Mouse (Mus musculus) lung, embryonic 16.5 days (tissue): ENCODE data around the gene Tmppe. TPM values are rescaled to one million over a fixed set of nuclear protein-coding genes. Genes with fewer than 3 reads are reported as not detected.

ENCODE experiments used
- ATAC-seq: fragments of 200-750 bp; cut with Nextera tagmentation; 2 replicates; pipeline ENCODE4 v1.8.0; 2017; ENCODE audit warnings: low read depth, mild to moderate bottlenecking, moderate library complexity
- H3K27ac ChIP-seq: fragments of 300-500 bp; sonication (generic); 2 replicates; pipeline ENCODE4 v1.5.1; 2014; ENCODE audit warnings: mild to moderate bottlenecking, control low read depth, low read length
- H3K27me3 ChIP-seq: fragments of 300-500 bp; sonication (generic); 2 replicates; pipeline ENCODE4 v1.6.1; 2014; ENCODE audit warnings: low read depth, low read length, mixed read lengths; ENCODE audit not compliant: control insufficient read depth, insufficient read depth
- H3K36me3 ChIP-seq: fragments of 300-500 bp; sonication (generic); 2 replicates; pipeline ENCODE4 v1.6.1; 2014; ENCODE audit warnings: low read length; ENCODE audit not compliant: control insufficient read depth, insufficient read depth
- H3K4me1 ChIP-seq: fragments of 300-500 bp; sonication (generic); replicated peaks from 2 replicates; pipeline ENCODE4 v1.6.1; 2014; ENCODE audit warnings: low read length, mixed read lengths; ENCODE audit not compliant: control insufficient read depth, insufficient read depth
- H3K4me2 ChIP-seq: fragments of 300-500 bp; sonication (generic); 2 replicates; pipeline ENCODE4 v1.6.1; 2014; ENCODE audit warnings: low read depth, low read length, control low read depth
- H3K4me3 ChIP-seq: fragments of 300-500 bp; sonication (generic); 2 replicates; pipeline ENCODE4 v1.5.1; 2014; ENCODE audit warnings: mild to moderate bottlenecking, low read length, control low read depth
- H3K9ac ChIP-seq: fragments of 300-500 bp; sonication (generic); 2 replicates; pipeline ENCODE4 v1.6.1; 2014; ENCODE audit warnings: low read length, control low read depth
- H3K9me3 ChIP-seq: fragments of 300-500 bp; sonication (generic); 2 replicates; pipeline ENCODE4 v1.6.1; 2016; ENCODE audit warnings: low read length; ENCODE audit not compliant: control insufficient read depth
- WGBS: fragments of 180-500 bp; shearing (Covaris S2); extraction: QIAGEN DNeasy Blood & Tissue Kit; methylation state at CpG from one replicate; pipeline ENCODE4 v1.1.7; 2014; 5-methylcytosine and 5-hydroxymethylcytosine counted together
- polyA plus RNA-seq: library from polyadenylated mRNA; unstranded; fragments of >200 nt; fragmentation: Nextera tagmentation; extraction: Ambion mirVana; gene quantifications from 2 replicates; pipeline ENCODE4 v1.2.1, GENCODE M21; 2015

Tmppe gene
- polyA plus RNA-seq, 1 experiment from 2014 or later: 11.2 TPM

- H3K36me3 ChIP-seq: peaks cover 10% of the 10 kb centered on the region
- no peak overlapping the region for H3K4me3 ChIP-seq
- H3K9me3 ChIP-seq: peaks cover 4% of the 10 kb centered on the region
- no peaks in the 10 kb centered on the region for H3K4me1 ChIP-seq
- H3K27me3 ChIP-seq: no peaks in the 10 kb centered on the region
- ATAC-seq: no peak
- no peak overlapping the region for H3K9ac ChIP-seq
- H3K27ac ChIP-seq: no peak overlapping the region
- H3K4me2 ChIP-seq: no peak overlapping the region
- 85% methylated on average over 7 of the region's 7 CpGs for WGBS
Measured at GRCm38 (mm10) chr9:114421797-114422196, 20.9 kb downstream of the Tmppe start.

- Histone ChIP-seq H3K4me3 (no peak overlapping the region), H3K27ac (no peak overlapping the region), H3K9me3 (peaks cover 4% of the 10 kb centered on the region), H3K4me2 (no peak overlapping the region), H3K9ac (no peak overlapping the region), H3K36me3 (peaks cover 13% of the 10 kb centered on the region), H3K4me1 (no peaks in the 10 kb centered on the region), H3K27me3 (no peaks in the 10 kb centered on the region)
- no peak for ATAC-seq
- WGBS: 89% methylated on average over 5 of the region's 5 CpGs
Measured at GRCm38 (mm10) chr9:114425576-114425975, 24.7 kb downstream of the Tmppe start.

- Histone ChIP-seq H3K4me2 (no peak overlapping the region), H3K9ac (no peak overlapping the region), H3K4me3 (no peak overlapping the region), H3K27me3 (no peaks in the 10 kb centered on the region), H3K27ac (no peak overlapping the region), H3K4me1 (no peaks in the 10 kb centered on the region), H3K36me3 (peaks cover 11% of the 10 kb centered on the region), H3K9me3 (peaks cover 4% of the 10 kb centered on the region)
- peak; percentile 15; the same call in 1 of the 2 replicates for ATAC-seq
- 60% methylated on average over 5 of the region's 5 CpGs for WGBS
Measured at GRCm38 (mm10) chr9:114426201-114426600, 25.3 kb downstream of the Tmppe start.

- H3K9me3 ChIP-seq: peaks cover 4% of the 10 kb centered on the region
- peaks cover 11% of the 10 kb centered on the region for H3K36me3 ChIP-seq
- ATAC-seq: no peak
- no peaks in the 10 kb centered on the region for H3K27me3 ChIP-seq
- no peak overlapping the region for H3K27ac ChIP-seq
- 85% methylated on average over 8 of the region's 8 CpGs for WGBS
- no peak overlapping the region for H3K4me2 ChIP-seq
- H3K4me1 ChIP-seq: no peaks in the 10 kb centered on the region
- no peak overlapping the region for H3K9ac ChIP-seq
- H3K4me3 ChIP-seq: no peak overlapping the region
Measured at GRCm38 (mm10) chr9:114427425-114427824, 26.5 kb downstream of the Tmppe start.

GRCm38 (mm10) chr9:114428103-114428834 lies 27.4 kb downstream of the Tmppe start:
- ATAC-seq: no peak
- Histone ChIP-seq H3K36me3 (peaks cover 11% of the 10 kb centered on the region), H3K9ac (no peak overlapping the region), H3K4me2 (no peak overlapping the region), H3K4me1 (no peaks in the 10 kb centered on the region), H3K9me3 (peaks cover 4% of the 10 kb centered on the region), H3K27ac (no peak overlapping the region), H3K27me3 (no peaks in the 10 kb centered on the region), H3K4me3 (no peak overlapping the region)
- 82% methylated on average over 12 of the region's 12 CpGs for WGBS

- Histone ChIP-seq H3K27me3 (no peaks in the 10 kb centered on the region), H3K27ac (no peak overlapping the region), H3K9ac (no peak overlapping the region), H3K4me2 (no peak overlapping the region), H3K4me3 (no peak overlapping the region), H3K4me1 (no peaks in the 10 kb centered on the region), H3K36me3 (peaks cover 2% of the 10 kb centered on the region; the same call in 1 of the 2 replicates), H3K9me3 (no peaks in the 10 kb centered on the region)
- whole genome bisulfite sequencing: 74% methylated on average over 2 of the region's 2 CpGs
- no peak for ATAC-seq
Measured at GRCm38 (mm10) chr9:114435668-114436067, 34.8 kb downstream of the Tmppe start.

- H3K27ac ChIP-seq: no peak overlapping the region
- 70% methylated on average over 10 of the region's 10 CpGs for WGBS
- no peak overlapping the region for H3K9ac ChIP-seq
- H3K36me3 ChIP-seq: peaks cover 4% of the 10 kb centered on the region
- no peaks in the 10 kb centered on the region for H3K9me3 ChIP-seq
- no peak for ATAC-seq
- no peak overlapping the region for H3K4me3 ChIP-seq
- H3K4me1 ChIP-seq: no peaks in the 10 kb centered on the region
- no peak overlapping the region for H3K4me2 ChIP-seq
- no peaks in the 10 kb centered on the region for H3K27me3 ChIP-seq
Measured at GRCm38 (mm10) chr9:114440548-114440947, 39.6 kb downstream of the Tmppe start.

GRCm38 (mm10) chr9:114442225-114442624 lies 41.3 kb downstream of the Tmppe start:
- 90% methylated on average over 9 of the region's 9 CpGs for WGBS

GRCm38 (mm10) chr9:114442893-114443292 lies 42.0 kb downstream of the Tmppe start:
- Histone ChIP-seq H3K27me3 (no peaks in the 10 kb centered on the region), H3K9ac (no peak overlapping the region), H3K4me2 (no peak overlapping the region), H3K27ac (no peak overlapping the region), H3K9me3 (no peaks in the 10 kb centered on the region), H3K36me3 (peaks cover 2% of the 10 kb centered on the region; the same call in 1 of the 2 replicates), H3K4me1 (no peaks in the 10 kb centered on the region), H3K4me3 (no peak overlapping the region)
- WGBS: 80% methylated on average over 9 of the region's 9 CpGs
- ATAC-seq: no peak

More at GRCm38 (mm10) chr9:114442225-114442624, 41.3 kb downstream of the Tmppe start:
- ATAC-seq: no peak
- no peaks in the 10 kb centered on the region for H3K27me3 ChIP-seq
- H3K9ac ChIP-seq: no peak overlapping the region
- H3K36me3 ChIP-seq: peaks cover 4% of the 10 kb centered on the region
- H3K4me3 ChIP-seq: no peak overlapping the region
- H3K4me2 ChIP-seq: no peak overlapping the region
- H3K9me3 ChIP-seq: no peaks in the 10 kb centered on the region
- H3K4me1 ChIP-seq: no peaks in the 10 kb centered on the region
- no peak overlapping the region for H3K27ac ChIP-seq
